Mouse (Mus musculus): ENCODE data around the gene Ercc6l2. TPM values are rescaled to one million over a fixed set of nuclear protein-coding genes. Genes with fewer than 3 reads are reported as not detected.

Ercc6l2 gene
- total and polyA plus RNA-seq, 2 experiments from 2014 or later, result 10.7 to 18.0 TPM

- no peak for DNase-seq
- Histone ChIP-seq H3K27me3 (ENCODE audit: insufficient read depth, low read length) (no peaks in the 10 kb centered on the region), H3K9me3 (ENCODE audit: low read length) (no peaks in the 10 kb centered on the region), H3K4me1 (ENCODE audit: insufficient read depth) (no peaks in the 10 kb centered on the region), H3K27ac (ENCODE audit: low read depth, low read length) (no peak overlapping the region), H3K9ac (no peak overlapping the region), H3K4me3 (ENCODE audit: low read depth, low read length) (no peak overlapping the region), H3K4me2 (ENCODE audit: low read depth) (no peak overlapping the region), H3K36me3 (ENCODE audit: insufficient read depth) (no peaks in the 10 kb centered on the region)
- no peak for ATAC-seq
- TF ChIP-seq CTCF (IDR thresholded peaks at IDR 0.05; ENCODE audit: low read depth), result no peak
- 78% methylated on average over 5 of the region's 5 CpGs for WGBS
Observed at GRCm38 (mm10) chr13:63929917-63930515, 115.0 kb downstream of the Ercc6l2 start.

GRCm38 (mm10) chr13:63930525-63930924, 115.5 kb downstream of the Ercc6l2 start:
- no peaks in the 10 kb centered on the region for H3K4me1 ChIP-seq (ENCODE audit: insufficient read depth)
- H3K9me3 ChIP-seq (ENCODE audit: low read length), result no peaks in the 10 kb centered on the region
- ATAC-seq (no peak), DNase-seq (no peak)
- 70% methylated on average over 10 of the region's 10 CpGs for WGBS
- H3K9ac ChIP-seq, result no peak overlapping the region
- H3K36me3 ChIP-seq (ENCODE audit: insufficient read depth), result no peaks in the 10 kb centered on the region
- no peak for TF ChIP-seq CTCF (IDR thresholded peaks at IDR 0.05; ENCODE audit: low read depth)
- no peak overlapping the region for H3K4me3 ChIP-seq (ENCODE audit: low read depth, low read length)
- no peak overlapping the region for H3K4me2 ChIP-seq (ENCODE audit: low read depth)
- H3K27me3 ChIP-seq (ENCODE audit: insufficient read depth, low read length), result no peaks in the 10 kb centered on the region
- H3K27ac ChIP-seq (ENCODE audit: low read depth, low read length), result no peak overlapping the region

DNA sequence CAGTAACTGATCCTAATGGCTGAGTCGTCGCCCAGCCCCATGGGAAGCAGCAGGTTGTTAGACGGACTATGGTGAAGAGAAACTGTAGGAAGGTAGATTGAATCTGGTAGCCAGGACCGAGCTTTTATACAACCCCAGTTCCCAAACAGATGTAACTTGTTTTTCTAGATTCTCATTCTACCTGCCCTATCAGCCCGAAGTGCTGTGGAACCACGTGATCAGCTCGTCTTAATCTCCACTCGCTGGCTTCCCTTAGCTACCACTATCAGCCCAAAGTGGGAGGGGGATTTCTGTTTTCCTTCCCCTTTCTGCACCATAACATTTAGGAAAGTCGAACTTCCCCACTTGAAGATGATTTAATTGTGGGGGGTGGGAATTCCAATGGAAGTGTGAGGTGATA, 121.3 kb downstream of the Ercc6l2 start:
- no peaks in the 10 kb centered on the region for H3K36me3 ChIP-seq (ENCODE audit: insufficient read depth)
- H3K27ac ChIP-seq (ENCODE audit: low read depth, low read length), result no peak overlapping the region
- no peaks in the 10 kb centered on the region for H3K4me1 ChIP-seq (ENCODE audit: insufficient read depth)
- H3K9ac ChIP-seq, result no peak overlapping the region
- no peaks in the 10 kb centered on the region for H3K27me3 ChIP-seq (ENCODE audit: insufficient read depth, low read length)
- H3K9me3 ChIP-seq (ENCODE audit: low read length), result no peaks in the 10 kb centered on the region
- ATAC-seq (no peak), DNase-seq (no peak)
- H3K4me2 ChIP-seq (ENCODE audit: low read depth), result no peak overlapping the region
- WGBS, result 90% methylated on average over 9 of the region's 9 CpGs
- H3K4me3 ChIP-seq (ENCODE audit: low read depth, low read length), result no peak overlapping the region
- no peak for TF ChIP-seq CTCF (IDR thresholded peaks at IDR 0.05; ENCODE audit: low read depth)

DNA sequence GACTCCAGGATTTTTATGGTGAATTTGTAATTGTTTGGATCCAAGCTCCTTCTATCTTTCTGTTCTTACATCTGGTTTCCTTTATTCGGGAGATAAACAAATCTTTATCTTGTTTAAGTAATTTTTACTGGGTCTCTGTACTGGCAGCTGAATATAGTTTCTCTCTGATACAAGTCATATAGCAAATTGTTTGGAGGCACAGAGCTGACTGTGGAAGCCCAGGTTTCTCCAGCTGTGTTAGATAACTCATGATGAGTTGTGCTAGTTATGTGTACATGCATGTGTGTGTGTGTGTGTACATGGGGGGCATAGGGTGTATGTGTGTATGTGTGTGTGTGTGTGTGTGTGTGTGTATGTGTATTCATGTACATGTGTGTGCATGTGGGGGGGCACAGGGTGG, 125.2 kb downstream of the Ercc6l2 start:
- Histone ChIP-seq H3K4me1 (ENCODE audit: insufficient read depth) (no peaks in the 10 kb centered on the region), H3K4me3 (ENCODE audit: low read depth, low read length) (no peak overlapping the region), H3K9ac (no peak overlapping the region), H3K9me3 (ENCODE audit: low read length) (no peaks in the 10 kb centered on the region), H3K27ac (ENCODE audit: low read depth, low read length) (no peak overlapping the region), H3K4me2 (ENCODE audit: low read depth) (no peak overlapping the region), H3K36me3 (ENCODE audit: insufficient read depth) (no peaks in the 10 kb centered on the region), H3K27me3 (ENCODE audit: insufficient read depth, low read length) (no peaks in the 10 kb centered on the region)
- no peak for TF ChIP-seq CTCF (IDR thresholded peaks at IDR 0.05; ENCODE audit: low read depth)
- no peak for ATAC-seq
- DNase-seq, result no peak
- WGBS, result 91% methylated on average over 1 of the region's 1 CpGs

DNA sequence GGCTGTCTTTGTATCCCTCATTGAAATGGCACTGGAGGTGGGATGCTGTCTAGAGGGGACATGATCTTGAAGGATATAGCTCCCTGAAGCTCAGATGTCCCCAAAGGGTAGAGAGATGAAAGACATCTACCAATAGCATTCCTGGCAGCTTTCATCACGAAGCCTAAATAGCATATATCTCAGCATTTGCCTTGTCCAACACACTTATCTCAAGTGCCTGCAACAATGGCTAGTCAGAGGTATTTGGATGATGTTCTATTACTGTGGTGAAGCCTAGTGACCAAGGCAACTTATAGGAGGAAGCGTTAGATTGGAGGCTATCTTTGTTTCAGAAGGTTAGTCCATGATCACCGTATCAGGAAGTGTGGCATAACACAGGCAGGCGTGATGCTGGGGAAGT, 126.1 kb downstream of the Ercc6l2 start:
- no peak overlapping the region for H3K9ac ChIP-seq
- no peak overlapping the region for H3K4me2 ChIP-seq (ENCODE audit: low read depth)
- WGBS, result 93% methylated on average over 4 of the region's 4 CpGs
- DNase-seq, result no peak
- no peaks in the 10 kb centered on the region for H3K9me3 ChIP-seq (ENCODE audit: low read length)
- no peaks in the 10 kb centered on the region for H3K4me1 ChIP-seq (ENCODE audit: insufficient read depth)
- TF ChIP-seq CTCF (IDR thresholded peaks at IDR 0.05; ENCODE audit: low read depth), result no peak
- no peaks in the 10 kb centered on the region for H3K27me3 ChIP-seq (ENCODE audit: insufficient read depth, low read length)
- no peaks in the 10 kb centered on the region for H3K36me3 ChIP-seq (ENCODE audit: insufficient read depth)
- no peak overlapping the region for H3K27ac ChIP-seq (ENCODE audit: low read depth, low read length)
- ATAC-seq, result no peak
- H3K4me3 ChIP-seq (ENCODE audit: low read depth, low read length), result no peak overlapping the region

DNA sequence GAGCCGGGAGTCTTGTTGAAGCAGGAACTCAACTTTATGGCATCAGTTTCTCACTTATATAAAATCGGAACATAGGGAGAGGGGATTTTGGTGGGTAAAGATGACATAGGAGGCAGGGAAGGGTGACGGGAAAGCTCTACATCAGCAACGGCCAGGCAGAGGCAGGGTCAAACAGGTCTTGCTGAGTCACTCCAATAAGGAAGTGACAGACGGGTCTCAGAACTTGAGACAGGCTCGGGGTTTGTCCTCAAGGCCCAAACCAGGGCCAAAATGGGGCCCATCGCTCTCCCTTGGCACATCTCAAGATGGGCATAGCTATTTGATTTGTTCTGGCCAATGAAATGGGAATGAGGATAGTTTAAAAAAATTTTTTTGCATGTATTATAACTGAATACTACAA, 128.6 kb downstream of the Ercc6l2 start:
- ATAC-seq (no peak), DNase-seq (no peak)
- H3K27me3 ChIP-seq (ENCODE audit: insufficient read depth, low read length), result no peaks in the 10 kb centered on the region
- no peaks in the 10 kb centered on the region for H3K4me1 ChIP-seq (ENCODE audit: insufficient read depth)
- no peaks in the 10 kb centered on the region for H3K36me3 ChIP-seq (ENCODE audit: insufficient read depth)
- H3K4me2 ChIP-seq (ENCODE audit: low read depth), result no peak overlapping the region
- no peak overlapping the region for H3K4me3 ChIP-seq (ENCODE audit: low read depth, low read length)
- no peaks in the 10 kb centered on the region for H3K9me3 ChIP-seq (ENCODE audit: low read length)
- no peak overlapping the region for H3K27ac ChIP-seq (ENCODE audit: low read depth, low read length)
- TF ChIP-seq CTCF (IDR thresholded peaks at IDR 0.05; ENCODE audit: low read depth), result no peak
- WGBS, result 89% methylated on average over 7 of the region's 7 CpGs
- H3K9ac ChIP-seq, result no peak overlapping the region

GRCm38 (mm10) chr13:63944344-63945021, 129.4 kb downstream of the Ercc6l2 start:
- no peak overlapping the region for H3K4me2 ChIP-seq (ENCODE audit: low read depth)
- DNase-seq (no peak), ATAC-seq (no peak)
- no peaks in the 10 kb centered on the region for H3K4me1 ChIP-seq (ENCODE audit: insufficient read depth)
- no peak for TF ChIP-seq CTCF (IDR thresholded peaks at IDR 0.05; ENCODE audit: low read depth)
- no peak overlapping the region for H3K9ac ChIP-seq
- H3K36me3 ChIP-seq (ENCODE audit: insufficient read depth), result no peaks in the 10 kb centered on the region
- no peak overlapping the region for H3K27ac ChIP-seq (ENCODE audit: low read depth, low read length)
- no peaks in the 10 kb centered on the region for H3K27me3 ChIP-seq (ENCODE audit: insufficient read depth, low read length)
- no peak overlapping the region for H3K4me3 ChIP-seq (ENCODE audit: low read depth, low read length)
- 28% methylated on average over 13 of the region's 13 CpGs for WGBS
- H3K9me3 ChIP-seq (ENCODE audit: low read length), result no peaks in the 10 kb centered on the region

Other genes starting within 250 kb of the Ercc6l2 start
- gene Ptch1, start 241.6 kb upstream of the Ercc6l2 start, total RNA-seq (2014; rRNA removed), result 11.7 and 26.5 TPM in 2 replicates
- 2.7 and 4.8 TPM in 2 replicates for gene Ptch1, start 241.6 kb upstream of the Ercc6l2 start, polyA plus RNA-seq (2015; fragmentation: Nextera tagmentation; extraction: Ambion mirVana)